Mouse (Mus musculus): ENCODE measurements around the gene Cdx2.
A peak's percentile ranks its signal among the peaks of the same experiment; 100 is the strongest.

Cdx2 gene

GRCm38 (mm10) chr5:147317321-147317720 lies 10.3 kb upstream of the Cdx2 start:
- no peak for DNase-seq (ENCODE audit: inconsistent age in 2 of 2, low spot score in 1 of 2)

DNA sequence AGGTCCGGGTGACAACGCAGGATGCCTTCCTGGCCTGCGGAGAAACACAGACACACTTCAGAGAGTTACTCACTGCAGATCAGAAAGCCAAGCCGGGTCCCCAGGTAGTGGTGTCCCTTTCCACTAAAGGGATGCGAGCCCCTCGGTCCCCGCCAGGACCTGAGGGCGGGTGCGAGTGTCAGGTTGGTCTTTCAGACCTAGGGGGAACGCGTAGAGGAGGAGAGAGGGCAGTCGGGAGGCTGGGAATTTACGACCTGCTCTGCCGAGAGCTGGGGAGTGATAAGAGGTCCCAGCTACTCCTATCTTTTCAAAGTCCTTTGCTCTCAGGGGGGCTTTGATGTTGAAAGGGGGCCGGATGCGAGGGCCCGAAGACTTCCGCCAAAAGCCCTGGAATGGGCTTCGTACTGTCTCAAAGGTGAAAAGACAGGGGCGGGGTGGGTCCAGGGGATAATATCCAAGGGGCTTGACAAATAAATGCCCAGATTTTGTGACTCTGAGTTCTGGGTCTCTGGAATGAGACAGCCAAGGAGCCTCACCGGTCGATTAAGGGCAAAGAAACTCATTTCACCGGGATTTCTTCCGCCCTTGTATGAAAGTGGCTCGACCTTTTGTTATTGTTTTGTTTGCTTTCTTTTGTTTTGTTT lies 8.5 kb upstream of the Cdx2 start:
- no peak for DNase-seq (ENCODE audit: inconsistent age in 2 of 2, low spot score in 1 of 2)

GRCm38 (mm10) chr5:147314646-147315431 lies 7.8 kb upstream of the Cdx2 start:
- DNase-seq (ENCODE audit: inconsistent age in 2 of 2, low spot score in 1 of 2): peak; percentile 64 to 80

DNA sequence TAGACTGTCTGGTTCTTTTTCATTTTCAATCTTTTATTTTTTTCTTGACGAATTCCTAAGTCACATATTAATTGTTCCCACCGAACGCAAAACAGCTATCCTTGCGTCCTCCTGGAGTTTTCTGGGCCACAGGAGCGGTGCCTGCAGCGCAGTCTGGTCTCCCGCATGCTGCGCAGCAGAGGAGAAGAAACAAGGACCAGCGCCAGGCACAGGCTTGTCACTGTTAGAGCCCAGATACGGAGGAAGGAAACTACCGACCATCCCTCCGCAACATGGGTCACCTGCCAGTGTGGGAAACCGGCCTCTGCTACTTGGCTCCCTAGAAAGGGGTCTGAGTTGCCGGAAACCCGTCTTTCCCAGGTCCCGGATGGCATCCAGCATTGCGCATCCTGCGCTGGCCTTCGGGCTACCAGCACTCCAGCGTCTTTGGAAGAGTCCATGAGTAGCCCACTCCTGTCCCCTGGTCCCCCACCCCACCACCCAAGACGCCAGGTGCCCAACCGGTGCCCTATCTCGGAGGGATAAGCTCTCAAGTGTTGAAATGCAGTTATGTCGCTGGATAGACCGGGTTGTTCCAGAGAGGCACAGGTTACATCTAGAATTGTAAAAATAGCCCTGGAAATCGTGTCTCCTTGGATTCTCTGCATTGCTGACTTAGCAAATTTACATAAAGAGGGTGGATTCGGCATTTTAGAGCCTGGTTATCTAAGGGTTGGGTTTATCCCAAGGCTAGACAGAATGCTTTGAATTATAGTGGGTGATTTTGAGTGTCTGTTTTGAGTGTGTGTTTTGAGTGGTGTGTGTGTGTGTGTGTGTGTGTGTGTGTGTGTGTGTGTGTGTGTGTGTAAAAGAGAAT lies 6.0 kb upstream of the Cdx2 start:
- DNase-seq (ENCODE audit: inconsistent age in 2 of 2, low spot score in 1 of 2): no peak

DNA sequence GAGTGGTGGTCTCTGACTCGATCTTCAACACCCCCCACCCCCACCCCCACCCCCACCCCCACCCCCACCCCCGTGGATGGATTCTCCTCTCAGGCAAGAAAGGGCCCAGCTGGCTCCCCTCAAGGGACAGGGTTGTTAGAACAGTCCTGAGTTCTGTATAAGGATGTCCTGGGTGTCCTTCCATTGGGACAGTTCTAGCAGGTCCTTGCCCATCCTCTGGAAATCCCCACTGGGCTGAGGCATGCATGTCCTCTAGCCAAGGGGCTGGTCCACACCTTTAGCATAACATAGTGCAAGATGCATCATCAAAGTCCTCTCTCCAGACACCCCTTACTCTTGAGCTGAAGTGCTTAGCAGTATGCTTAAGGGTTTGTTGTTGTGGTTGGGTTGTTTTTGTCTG lies 2.7 kb upstream of the Cdx2 start:
- DNase-seq (ENCODE audit: inconsistent age in 2 of 2, low spot score in 1 of 2): no peak

DNA sequence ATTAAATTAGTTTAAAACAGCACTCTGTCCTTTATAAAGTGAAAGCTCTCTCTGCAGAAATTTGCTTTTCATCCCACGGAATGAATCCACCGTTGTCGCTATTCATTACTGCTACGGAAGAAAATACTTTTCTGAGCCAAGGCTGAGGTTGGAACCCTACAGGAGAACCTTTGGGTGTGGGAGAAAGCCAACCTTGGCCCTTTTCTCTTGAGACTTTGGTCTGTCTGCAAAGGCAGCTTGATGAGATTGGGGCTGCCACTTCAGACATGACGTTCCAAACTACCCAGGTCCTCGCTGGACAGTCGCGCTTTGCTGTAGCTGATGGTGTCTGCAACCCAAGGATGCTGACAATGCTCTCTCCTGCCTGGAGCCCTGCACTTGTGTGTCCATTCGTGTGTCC lies 1.4 kb upstream of the Cdx2 start:
- no peak for DNase-seq (ENCODE audit: inconsistent age in 2 of 2, low spot score in 1 of 2)

DNA sequence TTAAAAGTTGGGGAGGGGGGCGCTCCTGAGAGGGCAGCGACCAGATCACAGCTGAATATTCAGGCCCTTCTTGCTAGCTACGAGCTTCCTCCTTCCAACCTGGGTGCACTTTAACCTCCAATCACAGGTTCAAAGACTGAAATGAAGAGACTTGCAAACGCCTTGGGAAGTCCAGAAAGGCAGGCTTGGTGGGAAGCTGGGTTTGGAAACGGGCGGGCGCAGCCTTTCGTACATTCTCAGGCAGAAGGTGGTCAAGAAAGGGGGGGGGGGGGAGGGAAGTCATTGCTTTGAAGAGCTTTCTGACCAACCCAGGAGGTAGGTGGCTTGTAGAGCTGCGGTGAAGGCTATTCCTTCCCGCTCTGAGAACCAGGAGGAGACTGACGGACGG lies 322 bp upstream of the Cdx2 start:
- DNase-seq (ENCODE audit: inconsistent age in 2 of 2, low spot score in 1 of 2): no peak

- no peak for DNase-seq (ENCODE audit: inconsistent age in 2 of 2, low spot score in 1 of 2)
Measured at GRCm38 (mm10) chr5:147305856-147306637, 1.0 kb downstream of the Cdx2 start.

DNA sequence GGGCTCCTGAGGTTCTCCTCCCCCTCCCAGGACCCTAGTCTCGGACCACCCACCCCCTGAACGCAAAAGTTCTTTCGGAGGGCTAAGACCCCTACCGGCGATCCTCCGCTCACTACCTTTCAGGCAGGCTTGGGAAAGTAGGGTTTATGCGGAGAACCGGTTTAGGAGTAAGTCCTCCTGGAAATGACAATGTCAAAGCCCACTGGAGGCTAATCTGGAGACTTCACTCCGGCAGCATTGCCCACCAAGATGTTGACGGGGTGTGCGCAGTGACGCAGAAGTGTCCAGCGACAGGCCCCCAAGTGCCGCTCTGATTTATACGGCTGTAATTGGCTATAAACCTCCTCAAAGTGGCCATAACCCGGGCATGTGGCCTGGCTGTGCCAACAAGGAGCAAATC lies 1.9 kb downstream of the Cdx2 start:
- no peak for DNase-seq (ENCODE audit: inconsistent age in 2 of 2, low spot score in 1 of 2)

DNA sequence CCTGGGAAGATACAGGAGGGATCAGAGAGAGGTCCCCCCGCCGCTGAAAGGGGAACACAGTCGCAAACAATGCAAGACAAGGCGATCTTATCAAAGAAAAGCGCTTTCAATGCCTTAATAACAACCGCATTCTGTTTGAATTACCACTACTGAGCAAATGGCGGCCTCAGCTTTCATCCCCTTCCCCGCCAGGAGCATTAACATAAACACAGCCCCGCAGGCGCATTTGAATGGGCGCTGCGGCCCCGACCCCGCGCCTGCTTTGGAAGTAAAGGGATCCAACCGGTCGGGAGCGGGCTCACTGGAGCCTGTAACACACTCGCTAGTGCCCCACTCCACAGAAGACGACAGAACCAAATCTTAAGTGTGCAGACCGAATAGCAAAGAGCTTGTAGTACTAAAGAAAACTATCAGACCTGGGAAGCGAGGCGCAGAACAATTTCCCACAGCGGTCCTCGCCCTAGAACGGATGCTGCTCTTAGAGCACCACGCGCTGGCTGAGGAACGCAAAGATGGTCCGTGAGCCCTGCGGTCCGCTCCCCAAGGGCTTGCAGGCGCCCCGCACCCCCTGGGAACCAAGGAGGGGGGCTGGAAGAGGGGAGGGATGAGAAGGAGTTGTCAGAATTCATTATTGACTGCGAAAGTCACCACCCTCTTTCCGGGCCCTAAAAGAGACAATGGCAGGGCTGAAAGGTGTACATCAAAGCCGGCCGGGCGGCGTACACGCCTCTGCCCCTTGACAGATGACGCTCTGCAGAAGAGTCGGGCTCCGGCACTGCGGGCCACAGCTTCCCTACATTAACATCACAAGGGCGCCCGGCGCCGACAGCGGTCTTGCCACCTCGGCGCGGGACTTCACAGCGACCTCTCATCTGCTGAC lies 2.6 kb downstream of the Cdx2 start:
- no peak for DNase-seq (ENCODE audit: inconsistent age in 2 of 2, low spot score in 1 of 2)

DNA sequence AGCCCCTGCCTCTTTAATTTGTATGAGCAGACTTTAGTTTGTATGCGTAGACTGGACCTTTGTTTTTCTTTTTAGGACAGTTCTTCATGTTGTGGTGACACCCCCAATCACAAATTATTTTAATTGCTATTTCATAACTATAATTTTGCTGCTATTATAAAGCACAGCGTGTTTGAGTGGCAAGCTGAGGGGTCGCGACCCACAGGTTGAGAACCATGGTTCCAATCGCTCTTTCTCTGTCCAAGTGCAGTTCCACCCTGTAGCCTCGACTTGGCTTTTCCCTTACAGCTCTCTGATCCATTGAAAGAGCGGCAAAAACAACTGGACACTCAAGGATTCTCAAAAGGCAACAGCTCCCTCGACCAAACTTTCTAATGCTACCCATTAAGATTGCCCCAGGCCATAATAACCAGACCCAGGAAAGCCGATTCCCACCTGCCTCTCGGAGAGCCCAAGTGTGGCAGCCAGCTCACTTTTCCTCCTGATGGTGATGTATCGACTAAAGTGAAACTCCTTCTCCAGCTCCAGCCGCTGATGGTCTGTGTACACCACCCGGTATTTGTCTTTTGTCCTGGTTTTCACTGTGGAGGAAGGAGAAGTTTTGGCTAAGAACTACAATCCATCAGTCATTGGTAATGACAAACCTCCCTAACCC lies 4.2 kb downstream of the Cdx2 start:
- DNase-seq (ENCODE audit: inconsistent age in 2 of 2, low spot score in 1 of 2): no peak

DNA sequence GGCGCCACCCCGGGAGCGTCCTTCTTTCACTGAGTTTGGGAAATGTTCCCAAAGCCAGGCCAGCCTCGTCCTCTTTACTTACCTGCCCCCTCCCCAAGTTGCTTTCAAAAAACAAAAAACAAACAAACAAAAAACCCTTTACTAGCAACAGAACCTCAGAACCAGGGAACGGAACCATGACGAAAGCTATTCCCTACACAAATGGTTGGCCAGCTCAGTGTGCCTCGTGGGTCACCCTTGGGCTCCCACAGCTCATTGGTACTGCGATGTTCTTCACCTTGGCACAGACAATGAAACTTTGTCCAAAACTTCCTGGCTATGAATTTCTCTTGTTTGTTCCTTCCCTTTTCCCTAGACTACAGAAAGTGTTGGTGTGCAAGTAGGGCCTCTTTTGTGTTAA lies 4.9 kb downstream of the Cdx2 start:
- DNase-seq (ENCODE audit: inconsistent age in 2 of 2, low spot score in 1 of 2): no peak

DNA sequence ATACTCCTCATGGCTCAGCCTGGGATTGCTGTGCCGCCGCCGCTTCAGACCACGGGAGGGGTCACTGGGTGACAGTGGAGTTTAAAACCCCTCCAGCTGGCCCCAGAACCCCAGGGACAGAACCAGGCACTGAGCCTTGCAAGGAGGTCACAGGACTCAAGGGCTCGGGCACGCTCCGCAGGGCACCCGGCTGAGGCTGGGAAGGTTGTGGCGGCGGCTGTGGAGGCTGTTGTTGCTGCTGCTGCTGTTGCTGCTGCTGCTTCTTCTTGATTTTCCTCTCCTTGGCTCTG lies 5.3 kb downstream of the Cdx2 start:
- no peak for DNase-seq (ENCODE audit: inconsistent age in 2 of 2, low spot score in 1 of 2)

DNA sequence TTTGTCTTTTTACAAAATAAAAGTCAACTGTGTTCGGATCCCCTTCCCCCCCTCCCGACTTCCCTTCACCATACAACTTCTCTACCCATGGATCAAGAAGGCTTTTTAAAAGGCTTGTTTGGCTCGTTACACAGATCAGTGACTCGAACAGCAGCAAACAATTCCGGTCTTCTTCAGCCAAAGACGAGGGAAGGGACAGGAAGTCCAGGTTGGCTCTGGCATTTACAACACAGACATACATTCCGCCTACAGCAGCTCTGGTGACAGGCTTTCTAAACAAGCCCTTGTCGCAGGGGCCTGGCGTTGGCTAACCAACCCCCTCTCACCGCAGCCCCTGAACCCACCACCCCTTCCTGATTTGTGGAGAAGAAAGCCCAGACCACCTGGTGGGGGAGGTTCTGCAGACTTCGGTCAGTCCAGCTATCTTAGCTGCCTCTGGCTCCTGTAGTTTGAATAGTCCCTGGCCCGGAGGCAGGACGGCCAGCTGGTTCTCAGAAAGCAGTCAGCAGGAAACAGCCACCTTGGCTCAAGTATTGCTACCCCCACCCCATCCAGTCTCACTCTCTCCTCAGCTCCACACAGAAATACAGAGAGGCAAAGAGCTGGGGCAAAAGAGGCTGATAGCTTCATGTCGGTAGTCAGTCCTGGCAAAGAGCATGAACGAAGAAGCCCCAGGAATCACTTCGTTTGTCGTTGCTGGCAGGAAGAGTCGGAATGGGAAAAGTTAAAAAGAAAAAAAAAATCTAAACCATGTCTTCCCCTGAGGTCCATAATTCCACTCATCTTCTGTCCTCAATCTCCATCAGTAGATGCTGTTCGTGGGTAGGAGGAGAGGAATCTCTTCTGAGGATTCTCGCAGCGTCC lies 5.9 kb downstream of the Cdx2 start:
- DNase-seq (ENCODE audit: inconsistent age in 2 of 2, low spot score in 1 of 2): no peak

DNA sequence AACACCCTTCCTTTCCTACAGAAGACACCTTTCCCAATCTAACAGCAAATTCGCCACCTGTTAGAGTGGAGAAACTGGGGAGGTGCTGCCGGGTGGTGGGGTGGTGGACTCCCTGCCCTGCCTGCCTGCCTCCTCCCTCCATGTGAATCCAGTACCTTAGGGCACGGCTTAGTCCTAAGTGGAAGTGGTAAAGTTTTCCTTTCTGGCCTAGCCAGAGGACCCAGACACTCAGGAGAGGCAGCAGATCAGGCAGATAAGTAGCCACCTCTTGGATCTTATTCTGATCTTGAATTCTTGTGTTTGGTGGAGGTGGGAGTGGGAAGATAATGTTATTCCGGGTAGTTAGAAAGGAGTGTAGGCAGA lies 7.1 kb downstream of the Cdx2 start:
- no peak for DNase-seq (ENCODE audit: inconsistent age in 2 of 2, low spot score in 1 of 2)

DNA sequence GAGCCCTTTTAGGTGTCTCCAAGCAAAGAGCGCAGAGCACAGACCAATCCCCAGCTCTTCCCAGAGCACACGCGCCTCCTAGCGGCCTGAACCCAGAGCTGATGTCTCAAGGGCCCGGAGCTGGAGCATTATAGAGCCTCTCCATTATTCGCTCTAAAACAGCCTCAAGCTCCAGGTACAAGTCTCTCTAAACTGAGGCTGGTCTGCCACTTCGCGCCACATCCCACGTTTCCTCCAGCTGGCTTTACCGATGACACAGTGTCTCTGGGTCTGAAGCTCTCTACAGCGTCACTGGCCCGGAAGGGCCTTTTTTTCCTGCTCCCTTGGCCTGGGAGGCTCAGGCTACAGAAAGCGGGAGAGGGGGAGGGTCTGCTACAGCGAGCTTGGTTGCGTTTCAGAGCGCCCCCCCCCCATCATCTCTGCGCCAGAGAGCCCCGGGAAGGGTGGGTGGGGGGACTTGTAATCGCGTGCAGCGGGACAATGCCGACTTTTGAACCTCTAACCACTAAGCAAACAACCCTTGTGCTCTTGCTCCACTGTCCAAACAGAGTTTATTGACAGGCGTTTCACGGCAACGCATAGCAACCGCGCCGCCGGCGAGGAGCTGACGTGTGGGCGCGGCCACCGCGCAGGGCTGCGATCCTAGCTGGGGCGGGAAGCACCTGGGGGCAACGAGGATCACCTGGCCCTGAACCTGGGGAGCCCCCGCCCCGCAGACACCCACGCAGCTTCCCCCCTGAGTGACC lies 7.6 kb downstream of the Cdx2 start:
- DNase-seq (ENCODE audit: inconsistent age in 2 of 2, low spot score in 1 of 2): peak; percentile 17 to 71

DNA sequence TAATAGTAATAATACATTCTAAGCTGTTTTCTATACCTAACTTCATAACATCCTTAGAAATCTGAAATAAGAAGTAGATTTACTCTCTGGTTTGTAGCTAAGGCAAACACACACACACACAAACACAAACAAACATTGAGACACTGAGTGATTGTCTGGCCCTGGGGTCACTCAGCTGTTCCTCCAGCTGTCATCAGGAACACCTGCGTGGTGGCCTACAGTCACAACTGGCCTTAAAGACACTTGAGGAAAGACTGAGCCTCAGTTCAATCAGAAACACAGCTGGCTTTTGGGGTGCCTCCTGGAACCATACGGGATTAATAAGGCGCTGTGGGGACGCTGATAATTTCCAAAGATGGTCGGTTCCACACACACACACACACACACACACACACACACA lies 9.8 kb downstream of the Cdx2 start:
- no peak for DNase-seq (ENCODE audit: inconsistent age in 2 of 2, low spot score in 1 of 2)

- DNase-seq (ENCODE audit: inconsistent age in 2 of 2, low spot score in 1 of 2): no peak
Measured at GRCm38 (mm10) chr5:147294121-147294520, 12.9 kb downstream of the Cdx2 start.
